Mouse (Mus musculus) embryonic facial prominence, embryonic 10.5 days (tissue): ENCODE measurements around the gene Madd. TPM values are rescaled to one million over a fixed set of nuclear protein-coding genes. Genes with fewer than 3 reads are reported as not detected.

ENCODE experiments used
- DNase-seq: peaks from one replicate; pipeline ENCODE4 v3.0.0-alpha.2; 2017; ENCODE audit warnings: low spot score
- H3K27ac ChIP-seq: fragments of 300-500 bp; sonication (generic); replicated peaks from 2 replicates; pipeline ENCODE4 v1.5.1; 2016; ENCODE audit warnings: mild to moderate bottlenecking
- H3K27me3 ChIP-seq: fragments of 300-500 bp; sonication (generic); replicated peaks from 2 replicates; pipeline ENCODE4 v1.6.1; 2016; ENCODE audit warnings: low read depth, mild to moderate bottlenecking; ENCODE audit not compliant: poor library complexity, severe bottlenecking
- H3K36me3 ChIP-seq: fragments of 300-500 bp; sonication (generic); replicated peaks from 2 replicates; pipeline ENCODE4 v1.6.1; 2016; ENCODE audit warnings: mild to moderate bottlenecking, moderate library complexity
- H3K4me1 ChIP-seq: fragments of 300-500 bp; sonication (generic); 2 replicates; pipeline ENCODE4 v1.6.1; 2016
- H3K4me3 ChIP-seq: fragments of 300-500 bp; sonication (generic); 2 replicates; pipeline ENCODE4 v1.5.1; 2016; ENCODE audit warnings: mild to moderate bottlenecking, moderate library complexity
- H3K9me3 ChIP-seq: fragments of 300-500 bp; sonication (generic); 2 replicates; pipeline ENCODE4 v1.6.1; 2016; ENCODE audit warnings: mild to moderate bottlenecking
- WGBS: fragments of 180-500 bp; shearing (Covaris S2); methylation state at CpG from one replicate; pipeline ENCODE4 v1.1.7; 2016; 5-methylcytosine and 5-hydroxymethylcytosine counted together
- polyA plus RNA-seq: library from polyadenylated mRNA; unstranded; fragments of >200 nt; fragmentation: Nextera tagmentation; extraction: Ambion mirVana; gene quantifications from 2 replicates; pipeline ENCODE4 v1.2.1, GENCODE M21; 2016

The Madd gene
- 12.1 and 13.4 TPM in 2 replicates for polyA plus RNA-seq

DNA sequence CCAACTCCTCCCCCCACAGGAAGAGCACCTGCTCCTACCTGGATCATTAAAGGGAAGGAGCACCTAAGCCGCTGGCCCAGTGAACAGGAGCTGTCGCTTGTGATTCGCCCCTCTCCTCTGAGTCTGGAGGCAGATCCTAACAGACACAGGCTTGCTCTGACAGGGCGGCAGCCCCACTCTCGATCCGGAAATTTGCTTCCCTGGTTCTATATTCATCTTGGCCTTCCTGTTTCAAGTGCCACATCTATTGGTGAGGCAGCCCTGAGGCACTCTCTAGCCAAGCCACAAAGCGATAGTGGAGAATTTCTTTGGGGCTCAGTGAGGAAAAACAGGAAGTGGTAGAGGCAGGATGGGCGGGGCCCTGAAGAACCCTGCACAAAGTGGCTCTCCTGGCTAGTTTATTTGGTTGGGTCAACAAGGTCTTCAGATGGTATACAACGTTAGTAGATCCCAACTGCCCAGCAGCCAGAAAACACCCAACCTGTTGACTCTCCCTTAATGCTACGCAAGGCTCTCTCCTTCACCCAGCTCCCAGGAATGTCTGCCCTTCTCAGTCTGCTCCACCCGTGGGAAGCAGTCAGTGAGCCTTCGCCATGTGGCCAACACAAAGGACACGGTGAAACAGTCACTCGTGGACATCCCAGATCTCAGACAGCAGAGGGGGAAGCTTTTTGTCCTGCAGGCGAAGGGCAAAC, at the start of gene Madd:
TSS of gene Madd (minus strand) at position 127 of the 695 bp plus-strand sequence.
- H3K4me3 ChIP-seq = peak within 1 kb of the TSS; percentile 90
- WGBS = 66% methylated on average over 15 of the region's 15 CpGs
- peaks cover 17% of the 10 kb centered on the region for H3K27me3 ChIP-seq
- no peaks in the 10 kb centered on the region for H3K9me3 ChIP-seq
- DNase-seq = no peak
- H3K36me3 ChIP-seq = no peaks in the 10 kb centered on the region
- peak within 1 kb of the TSS; percentile 82 for H3K27ac ChIP-seq
- H3K4me1 ChIP-seq = peaks cover 23% of the 10 kb centered on the region

DNA sequence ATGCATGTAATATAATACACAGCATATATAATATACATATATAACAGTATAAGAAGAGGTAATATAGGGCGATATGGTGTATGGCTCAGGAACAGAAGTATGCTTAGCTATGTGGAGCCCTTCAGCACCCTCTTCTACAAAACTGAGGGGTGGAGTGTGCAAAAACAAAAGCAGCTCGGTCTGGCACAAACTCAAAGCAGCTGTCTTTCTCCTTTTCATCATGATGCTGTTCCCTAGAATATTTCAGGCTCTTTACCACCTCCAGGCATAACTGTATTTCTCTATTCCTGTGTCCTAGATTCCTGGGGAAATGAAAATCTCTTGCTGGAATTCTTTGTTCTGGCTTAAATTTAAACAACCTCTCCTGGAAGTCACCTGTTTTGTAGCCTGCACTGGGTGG, 46.1 kb upstream of the Madd start:
- 76% methylated on average over 2 of the region's 2 CpGs for WGBS
- H3K4me3 ChIP-seq = no peak overlapping the region

DNA sequence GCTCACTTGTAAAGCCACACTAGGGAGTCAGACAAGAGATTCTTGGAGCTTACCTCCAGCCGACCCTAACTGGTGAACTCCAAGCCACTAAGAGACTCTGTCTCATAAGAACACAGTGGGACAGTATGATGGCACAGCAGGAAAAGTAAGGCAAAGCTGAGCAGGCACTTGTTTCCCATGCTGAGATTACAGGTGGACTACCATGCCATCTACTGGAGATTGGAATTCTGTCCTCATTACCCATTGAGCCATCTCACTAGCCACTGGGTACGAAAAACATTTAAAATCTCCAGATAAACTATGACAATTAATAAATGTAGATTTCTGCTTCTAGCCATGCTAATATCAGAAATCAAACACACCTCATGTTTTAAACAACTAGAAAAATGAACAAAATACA, 40.0 kb upstream of the Madd start:
- Histone ChIP-seq H3K4me3 (no peak overlapping the region), H3K27me3 (no peaks in the 10 kb centered on the region), H3K4me1 (no peaks in the 10 kb centered on the region), H3K36me3 (0 out of 2 replicates have a peak, but pooled peaks cover 2% of the 10 kb centered on the region), H3K9me3 (no peaks in the 10 kb centered on the region), H3K27ac (no peak overlapping the region)
- 87% methylated on average over 2 of the region's 2 CpGs for WGBS
- DNase-seq = no peak

More for the DNA sequence above, 46.1 kb upstream of the Madd start:
- no peaks in the 10 kb centered on the region for H3K4me1 ChIP-seq
- no peak overlapping the region for H3K27ac ChIP-seq
- H3K27me3 ChIP-seq = no peaks in the 10 kb centered on the region
- H3K36me3 ChIP-seq = 0 out of 2 replicates have a peak, but pooled peaks cover 7% of the 10 kb centered on the region
- DNase-seq = no peak
- H3K9me3 ChIP-seq = no peaks in the 10 kb centered on the region

DNA sequence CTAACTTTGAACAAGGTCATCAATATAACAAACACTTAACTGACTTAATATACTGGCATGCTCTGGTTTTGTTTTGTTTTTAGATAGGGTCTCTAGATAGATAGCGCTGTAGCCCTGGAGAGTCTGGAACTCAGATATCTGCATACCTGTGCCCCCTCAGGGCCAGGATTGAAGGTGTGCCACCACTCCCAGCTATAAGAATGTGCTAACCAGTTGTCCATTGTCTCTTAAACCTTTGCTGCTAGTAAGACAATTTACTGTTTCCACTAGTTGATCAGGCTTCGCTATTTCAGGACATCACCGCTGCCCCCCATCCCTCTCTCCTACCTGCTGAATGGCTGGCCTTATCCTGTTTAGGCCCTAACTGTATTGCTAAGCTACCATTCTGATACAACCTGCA, 36.9 kb upstream of the Madd start:
- no peaks in the 10 kb centered on the region for H3K9me3 ChIP-seq
- WGBS = 95% methylated on average over 3 of the region's 3 CpGs
- no peak for DNase-seq

DNA sequence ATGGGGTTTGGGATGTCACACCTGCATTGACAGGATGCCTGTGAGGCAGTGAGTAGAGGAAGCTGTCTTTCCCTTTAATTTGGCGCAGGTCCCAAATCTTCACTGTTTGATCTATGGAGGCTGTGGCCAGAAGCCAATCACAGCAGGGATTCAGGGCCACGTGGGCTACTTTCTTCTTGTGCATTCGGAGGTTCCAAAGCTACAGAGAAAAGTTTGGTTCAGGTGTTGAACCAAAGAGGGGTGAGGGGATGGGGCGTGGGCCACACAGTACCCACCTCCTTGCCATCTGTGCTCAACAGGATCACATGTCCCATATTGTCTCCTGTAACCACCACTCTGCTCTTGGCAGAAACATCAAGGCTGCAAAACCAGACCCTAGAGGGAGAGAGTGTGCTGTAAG, 33.4 kb upstream of the Madd start:
- Histone ChIP-seq H3K4me3 (no peak overlapping the region), H3K27ac (no peak overlapping the region), H3K9me3 (no peaks in the 10 kb centered on the region), H3K27me3 (no peaks in the 10 kb centered on the region), H3K4me1 (no peaks in the 10 kb centered on the region), H3K36me3 (peaks cover 52% of the 10 kb centered on the region)
- DNase-seq = no peak
- 75% methylated on average over 4 of the region's 4 CpGs for WGBS

More for the DNA sequence above, 36.9 kb upstream of the Madd start:
- Histone ChIP-seq H3K36me3 (peaks cover 19% of the 10 kb centered on the region), H3K4me3 (no peak overlapping the region), H3K27ac (no peak overlapping the region), H3K4me1 (no peaks in the 10 kb centered on the region), H3K27me3 (no peaks in the 10 kb centered on the region)

DNA sequence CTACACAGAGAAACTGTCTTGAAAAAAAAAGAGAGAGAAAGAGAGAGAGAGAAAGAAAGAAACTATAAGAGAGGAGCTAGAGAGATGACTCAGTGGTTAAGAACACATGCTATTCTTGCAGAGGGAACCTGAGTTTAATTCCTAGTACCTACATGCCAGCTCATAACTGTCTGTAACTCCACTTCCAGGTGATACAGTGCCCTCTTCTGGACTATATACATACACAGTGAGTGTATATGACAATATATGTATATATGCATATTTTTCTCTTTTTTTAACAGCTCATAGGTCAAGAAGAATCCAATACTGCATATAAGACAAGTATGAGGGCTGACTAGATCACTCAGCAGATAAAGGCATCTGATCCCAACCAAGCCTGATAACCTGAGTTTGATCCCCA, 29.7 kb upstream of the Madd start:
- no peaks in the 10 kb centered on the region for H3K4me1 ChIP-seq
- no peaks in the 10 kb centered on the region for H3K9me3 ChIP-seq
- no peak for DNase-seq
- no peak overlapping the region for H3K27ac ChIP-seq
- peaks cover 82% of the 10 kb centered on the region for H3K36me3 ChIP-seq
- no peaks in the 10 kb centered on the region for H3K27me3 ChIP-seq
- no peak overlapping the region for H3K4me3 ChIP-seq

DNA sequence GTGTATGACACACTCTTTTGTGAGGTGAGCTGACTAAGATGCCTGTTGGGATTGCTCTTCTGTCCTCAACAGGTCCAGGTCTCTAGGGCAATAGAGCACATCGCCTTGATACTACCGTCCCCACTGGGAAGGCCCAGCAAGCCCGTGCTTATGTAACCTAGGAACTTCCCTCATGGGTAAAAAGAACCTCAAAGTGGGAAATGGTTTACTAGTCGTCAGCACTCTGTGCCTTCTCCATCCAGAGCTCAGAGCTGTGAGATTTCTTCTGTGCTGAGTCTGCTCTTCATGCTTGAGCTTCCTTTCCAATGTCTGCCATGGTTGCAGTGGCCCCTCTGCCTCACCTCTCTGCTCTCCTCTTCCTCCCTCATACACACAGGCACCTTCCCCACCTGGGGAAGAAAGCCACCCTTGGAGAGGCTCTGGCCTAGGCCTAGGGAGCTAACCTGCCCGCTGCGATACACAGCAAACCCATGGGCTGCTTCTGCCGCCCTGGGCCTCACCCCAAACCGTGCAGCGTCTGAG, 22.7 kb upstream of the Madd start:
- Histone ChIP-seq H3K27me3 (no peaks in the 10 kb centered on the region), H3K4me1 (peaks cover 18% of the 10 kb centered on the region), H3K4me3 (no peak overlapping the region), H3K36me3 (peaks cover 68% of the 10 kb centered on the region), H3K27ac (no peak overlapping the region), H3K9me3 (no peaks in the 10 kb centered on the region)
- 91% methylated on average over 9 of the region's 9 CpGs for WGBS
- no peak for DNase-seq

DNA sequence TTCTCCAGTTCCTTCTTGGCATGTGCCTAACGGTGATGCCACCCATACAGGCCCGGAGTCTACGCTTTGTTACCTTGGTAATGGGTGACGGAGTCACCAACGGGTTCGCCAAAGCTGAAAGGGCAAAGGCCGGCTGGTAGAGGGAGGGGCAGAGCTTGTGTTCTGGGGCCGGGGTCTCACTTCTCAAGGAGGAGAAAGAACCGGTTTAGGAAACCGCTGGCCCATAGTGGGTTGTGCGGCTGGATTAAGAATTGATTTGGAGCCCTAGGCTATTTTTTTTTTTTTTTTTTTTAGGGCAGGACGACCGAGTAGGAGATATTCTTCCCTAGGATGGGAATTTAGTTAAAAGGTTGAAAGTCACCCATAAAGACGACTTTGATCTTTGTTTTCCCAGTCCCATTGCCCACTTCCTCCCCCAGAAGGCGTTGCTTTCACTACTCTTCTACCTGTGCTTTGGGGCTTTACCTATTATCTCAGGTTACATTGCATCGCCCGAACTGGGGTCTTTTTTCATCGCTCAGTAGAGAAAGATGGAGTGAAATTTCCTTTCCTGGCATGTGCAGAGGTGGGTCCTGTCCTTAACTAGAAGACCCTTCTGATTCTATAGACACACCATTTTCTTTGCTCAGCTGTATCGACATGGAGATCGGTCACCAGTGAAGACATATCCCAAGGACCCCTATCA, 19.5 kb upstream of the Madd start:
- Histone ChIP-seq H3K9me3 (no peaks in the 10 kb centered on the region), H3K27ac (peak overlapping the region; percentile 92), H3K4me3 (peak overlapping the region; percentile 70), H3K4me1 (peaks cover 18% of the 10 kb centered on the region), H3K27me3 (no peaks in the 10 kb centered on the region), H3K36me3 (peaks cover 39% of the 10 kb centered on the region)
- 12% methylated on average over 20 of the region's 20 CpGs for WGBS
- no peak for DNase-seq

DNA sequence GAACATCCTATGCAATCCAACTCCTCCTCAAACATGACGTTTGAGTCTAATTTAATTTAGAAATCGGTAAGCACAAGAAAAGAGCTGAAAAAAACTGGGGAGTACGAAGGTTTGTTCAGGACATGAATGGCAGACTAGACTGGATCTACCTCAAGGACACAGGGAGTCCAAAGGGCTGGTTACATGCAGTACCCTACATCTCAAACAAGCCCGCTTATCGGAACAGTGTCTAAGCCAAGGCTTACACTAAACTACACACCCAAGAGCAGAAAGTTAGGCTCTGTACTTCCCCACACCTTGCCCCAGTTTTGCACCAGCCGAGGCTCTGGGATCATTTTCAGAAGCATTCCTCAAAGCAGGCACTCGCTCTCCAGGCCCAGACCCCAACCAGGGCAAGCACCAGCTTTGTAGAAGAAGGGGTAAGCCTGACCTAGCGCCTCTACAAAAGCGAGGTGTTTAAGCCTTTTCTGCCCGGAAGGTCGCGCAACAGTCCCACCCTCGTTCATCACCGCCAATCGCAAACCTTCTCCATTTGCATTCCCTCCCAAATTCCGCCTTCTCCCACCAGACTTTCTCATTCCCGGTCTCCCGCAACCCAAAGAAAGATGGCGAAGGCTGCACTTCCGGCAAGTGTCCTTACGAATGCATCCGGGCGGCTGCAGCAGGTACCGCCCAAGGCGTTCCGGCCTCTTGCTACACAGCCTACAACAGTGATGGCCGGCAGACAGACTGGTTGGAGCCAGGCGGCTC, 18.8 kb upstream of the Madd start, which contains the start of the genes Nr1h3 and Acp2:
TSS of gene Nr1h3 (minus strand) at position 613 of the 750 bp plus-strand sequence.
TSS of gene Acp2 (plus strand) at position 664 of the 750 bp plus-strand sequence.
- peak; percentile 95 for DNase-seq
- Histone ChIP-seq H3K9me3 (no peaks in the 10 kb centered on the region), H3K27me3 (no peaks in the 10 kb centered on the region), H3K36me3 (peaks cover 32% of the 10 kb centered on the region), H3K4me3 (peak within 1 kb of the TSS; percentile 70), H3K27ac (peak within 1 kb of the TSS; percentile 92), H3K4me1 (peaks cover 18% of the 10 kb centered on the region)
- WGBS = 5% methylated on average over 28 of the region's 28 CpGs

DNA sequence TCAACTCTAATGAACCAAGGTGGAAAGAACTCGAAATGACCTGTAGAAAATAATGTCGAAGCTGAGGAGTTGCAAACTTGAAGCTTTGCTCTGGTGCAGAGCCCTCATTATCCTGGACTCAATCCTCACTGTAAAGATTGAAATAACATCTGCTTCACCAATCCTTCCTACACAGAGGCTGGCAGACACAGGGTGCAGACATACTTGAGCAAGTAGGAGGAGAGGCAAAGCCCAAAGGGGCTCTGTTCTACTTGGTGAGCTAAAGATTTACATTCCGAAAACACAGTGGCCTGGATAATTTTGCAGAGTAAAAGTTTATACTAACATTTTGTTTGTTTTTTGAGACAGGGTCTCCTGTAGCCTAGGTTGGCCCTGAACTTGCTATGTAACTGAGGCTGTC, 15.3 kb upstream of the Madd start:
- Histone ChIP-seq H3K27ac (no peak overlapping the region), H3K36me3 (no peaks in the 10 kb centered on the region), H3K27me3 (peaks cover 13% of the 10 kb centered on the region; the same call in 1 of the 2 replicates), H3K4me3 (no peak overlapping the region), H3K4me1 (peaks cover 31% of the 10 kb centered on the region), H3K9me3 (no peaks in the 10 kb centered on the region)
- no peak for DNase-seq
- WGBS = 85% methylated on average over 3 of the region's 3 CpGs

DNA sequence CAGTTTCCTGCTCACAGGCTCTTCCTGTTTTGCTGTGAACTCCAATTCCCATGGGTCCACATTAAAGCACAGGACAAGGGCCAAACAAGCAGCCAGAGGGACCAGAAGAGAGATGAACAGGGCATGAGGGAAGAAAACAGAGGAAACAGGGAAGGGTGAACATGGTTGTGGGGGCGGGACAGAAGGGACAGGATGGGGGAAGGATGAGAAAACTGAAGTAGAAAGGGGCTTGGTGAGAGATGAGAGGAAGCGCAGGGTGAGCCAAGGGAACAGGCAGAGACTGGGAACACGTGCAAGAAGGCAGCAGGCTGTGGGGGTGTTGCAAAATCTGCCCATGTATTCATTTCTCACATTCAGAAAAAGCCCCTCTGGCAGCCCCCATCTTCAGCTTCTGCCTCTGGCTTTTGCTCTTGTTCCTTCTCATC, 13.0 kb upstream of the Madd start:
- whole genome bisulfite sequencing = 63% methylated on average over 3 of the region's 3 CpGs
- H3K27me3 ChIP-seq = peaks cover 20% of the 10 kb centered on the region; the same call in 1 of the 2 replicates
- peaks cover 18% of the 10 kb centered on the region for H3K4me1 ChIP-seq
- H3K27ac ChIP-seq = no peak overlapping the region; the same call in 1 of the 2 replicates
- no peaks in the 10 kb centered on the region for H3K36me3 ChIP-seq
- H3K9me3 ChIP-seq = no peaks in the 10 kb centered on the region
- no peak overlapping the region for H3K4me3 ChIP-seq
- no peak for DNase-seq

DNA sequence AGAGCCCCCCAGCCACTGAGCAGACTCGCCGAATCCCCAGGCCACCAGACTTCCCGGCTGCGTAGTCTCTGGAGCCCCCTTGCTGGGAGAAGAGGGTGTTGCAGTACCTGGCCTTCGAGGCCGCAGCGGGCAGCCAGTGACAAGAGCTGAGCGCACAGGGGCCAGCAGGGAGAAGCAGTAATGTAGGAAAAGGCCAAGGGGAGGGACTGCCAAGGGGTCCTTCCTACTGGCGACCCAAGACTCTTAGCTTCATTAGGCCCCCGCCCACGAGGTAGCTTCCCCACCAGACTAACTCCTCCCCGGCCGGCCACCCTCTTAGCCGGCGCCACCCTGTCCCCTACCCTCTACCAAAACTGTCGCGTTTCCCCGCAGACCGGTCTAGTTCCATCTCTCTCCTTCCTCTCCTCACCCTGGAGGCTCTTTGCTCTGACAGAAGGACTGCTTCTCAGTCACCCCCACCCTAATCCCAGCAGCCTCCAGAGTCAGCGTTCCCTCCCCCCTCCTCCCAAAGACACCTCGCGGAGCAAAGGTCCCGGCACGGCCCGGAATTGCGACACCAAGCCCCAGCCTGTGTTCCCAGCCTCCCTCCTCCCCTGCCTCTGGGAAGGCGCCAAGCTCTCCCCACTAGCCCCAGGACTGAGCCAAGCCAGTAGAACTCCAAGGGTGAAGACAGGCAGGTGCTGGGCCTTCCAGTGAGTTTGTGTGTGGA, 11.1 kb upstream of the Madd start:
- no peaks in the 10 kb centered on the region for H3K36me3 ChIP-seq
- WGBS = under 1% methylated on average over 27 of the region's 27 CpGs
- H3K9me3 ChIP-seq = no peaks in the 10 kb centered on the region
- DNase-seq = peak; percentile 83
- H3K27ac ChIP-seq = peak overlapping the region; percentile 75
- H3K4me1 ChIP-seq = peaks cover 16% of the 10 kb centered on the region
- H3K27me3 ChIP-seq = peaks cover 20% of the 10 kb centered on the region; the same call in 1 of the 2 replicates
- H3K4me3 ChIP-seq = peak overlapping the region; percentile 57
